Mouse (Mus musculus) liver, postnatal 0 days (tissue): ENCODE data around the gene Cdc34b.

Experiments
- CTCF ChIP-seq: sonication (generic); IDR thresholded peaks from 2 replicates; pipeline ENCODE4 v1.5.1; 2016; ENCODE audit warnings: antibody characterized with exemption, low read depth
- EP300 ChIP-seq: IDR thresholded peaks from 2 replicates; pipeline ENCODE4 v1.6.1; 2016; ENCODE audit warnings: antibody characterized with exemption, low read depth, mild to moderate bottlenecking

GRCm38 (mm10) chr11:94713246-94713860 lies 28.2 kb upstream of the Cdc34b start:
- no peak for TF ChIP-seq CTCF
- TF ChIP-seq EP300, result no peak
